Mouse (Mus musculus) kidney, adult 9 months (tissue): ENCODE data around the gene Tlr2.
"Not testable (repeated sequence)": the region's sequence is repeated elsewhere in the genome, so short reads cannot be mapped to it uniquely, and the experiment has no call there.

Experiments used
- DNase-seq: peaks from one replicate; pipeline ENCODE4 v3.0.0; 2022

The Tlr2 gene

GRCm38 (mm10) chr3:83841095-83841850, at the start of gene Tlr2:
Gene Tlr2, minus strand, starts transcription at chr3:83841767.
- peak; percentile 64 for DNase-seq

GRCm38 (mm10) chr3:83885163-83885562, 43.6 kb upstream of the Tlr2 start:
- no peak for DNase-seq

- DNase-seq: not testable (repeated sequence)
Observed at GRCm38 (mm10) chr3:83879261-83880050, 37.9 kb upstream of the Tlr2 start.

- no peak for DNase-seq
Observed at GRCm38 (mm10) chr3:83878801-83879200, 37.2 kb upstream of the Tlr2 start.

GRCm38 (mm10) chr3:83876299-83876698, 34.7 kb upstream of the Tlr2 start:
- DNase-seq: no peak

- not testable (repeated sequence) for DNase-seq
Observed at GRCm38 (mm10) chr3:83875078-83875477, 33.5 kb upstream of the Tlr2 start.

GRCm38 (mm10) chr3:83872853-83873252, 31.3 kb upstream of the Tlr2 start:
- not testable (repeated sequence) for DNase-seq

- DNase-seq: not testable (repeated sequence)
Observed at GRCm38 (mm10) chr3:83871962-83872361, 30.4 kb upstream of the Tlr2 start.

- not testable (repeated sequence) for DNase-seq
Observed at GRCm38 (mm10) chr3:83871559-83871958, 30.0 kb upstream of the Tlr2 start.

GRCm38 (mm10) chr3:83869776-83870175, 28.2 kb upstream of the Tlr2 start:
- no peak for DNase-seq

- DNase-seq: not testable (repeated sequence)
Observed at GRCm38 (mm10) chr3:83867026-83867425, 25.5 kb upstream of the Tlr2 start.

- DNase-seq: no peak
Observed at GRCm38 (mm10) chr3:83865216-83865615, 23.6 kb upstream of the Tlr2 start.

- DNase-seq: no peak
Observed at GRCm38 (mm10) chr3:83864064-83864548, 22.5 kb upstream of the Tlr2 start.

- peak; percentile 80 for DNase-seq
Observed at GRCm38 (mm10) chr3:83862956-83863355, 21.4 kb upstream of the Tlr2 start.

GRCm38 (mm10) chr3:83859595-83859994, 18.0 kb upstream of the Tlr2 start:
- no peak for DNase-seq

- no peak for DNase-seq
Observed at GRCm38 (mm10) chr3:83859071-83859470, 17.5 kb upstream of the Tlr2 start.

- no peak for DNase-seq
Observed at GRCm38 (mm10) chr3:83857621-83858020, 16.1 kb upstream of the Tlr2 start.

GRCm38 (mm10) chr3:83855643-83856042, 14.1 kb upstream of the Tlr2 start:
- no peak for DNase-seq

- no peak for DNase-seq
Observed at GRCm38 (mm10) chr3:83849341-83849740, 7.8 kb upstream of the Tlr2 start.

- DNase-seq: peak; percentile 14
Observed at GRCm38 (mm10) chr3:83844766-83845520, 3.4 kb upstream of the Tlr2 start.

- no peak for DNase-seq
Observed at GRCm38 (mm10) chr3:83839477-83839876, 2.1 kb downstream of the Tlr2 start.

GRCm38 (mm10) chr3:83836685-83837084, 4.9 kb downstream of the Tlr2 start:
- no peak for DNase-seq

- DNase-seq: no peak
Observed at GRCm38 (mm10) chr3:83828145-83828611, 13.4 kb downstream of the Tlr2 start.
